Mouse (Mus musculus): Measurements from ENCODE around the gene Nfkbia. TPM values are rescaled to one million over a fixed set of nuclear protein-coding genes. Genes with fewer than 3 reads are reported as not detected.

Gene Nfkbia
- polyA plus RNA-seq, 1 experiment from 2014 or later: 63.9 TPM

DNA sequence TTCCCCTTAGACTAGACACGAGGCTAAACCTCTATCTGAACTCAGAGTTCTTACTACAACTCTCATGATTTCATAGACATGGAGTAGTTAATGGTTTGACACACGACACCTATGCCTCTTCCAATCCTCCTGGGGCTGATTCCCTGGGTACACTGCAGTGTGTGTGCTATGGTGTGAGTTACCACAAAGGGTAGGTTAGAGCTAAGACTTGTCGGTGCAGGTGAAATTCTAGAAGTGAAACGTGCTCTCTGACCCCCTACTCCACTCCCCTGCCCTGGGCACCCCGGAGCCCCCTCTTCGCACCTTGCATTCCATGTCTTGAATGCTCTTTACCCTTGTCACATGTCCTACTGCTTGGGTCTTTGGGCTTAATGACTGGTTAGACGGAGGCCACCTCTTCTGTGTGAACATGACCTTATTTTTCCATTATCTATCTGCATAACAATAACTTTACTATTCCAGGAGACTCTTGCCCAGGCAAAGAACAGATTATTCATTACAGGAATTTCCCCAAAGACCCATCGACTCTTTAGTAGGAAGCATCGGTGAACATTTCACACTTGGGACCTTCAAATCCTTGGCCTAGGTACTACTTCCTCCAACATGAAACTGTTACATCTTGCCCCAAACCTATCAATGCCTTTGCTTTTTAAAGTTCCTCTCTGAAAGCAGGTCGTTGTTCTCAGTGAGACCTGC, 8.2 kb downstream of the Nfkbia start:
- no peaks in the 10 kb centered on the region for H3K4me1 ChIP-seq (replicated peaks; ENCODE audit: control insufficient read depth, insufficient read depth, low read length)
- H3K4me3 ChIP-seq (replicated peaks; ENCODE audit: low read length): no peak overlapping the region
- H3K4me2 ChIP-seq (replicated peaks): no peak overlapping the region
- H3K27me3 ChIP-seq (ENCODE audit: control insufficient read depth, insufficient read depth, low read length): no peaks in the 10 kb centered on the region
- 73% methylated on average over 10 of the region's 10 CpGs for WGBS
- H3K9ac ChIP-seq: no peak overlapping the region
- peaks cover 16% of the 10 kb centered on the region for H3K36me3 ChIP-seq (replicated peaks; ENCODE audit: control insufficient read depth, insufficient read depth)
- no peak overlapping the region for H3K27ac ChIP-seq
- DNase-seq (ENCODE audit: low spot score) (no peak), ATAC-seq (ENCODE audit: low FRiP score) (no peak)
- no peaks in the 10 kb centered on the region for H3K9me3 ChIP-seq (ENCODE audit: control insufficient read depth, low read length)

- Histone ChIP-seq H3K4me2 (replicated peaks) (no peak overlapping the region), H3K4me1 (replicated peaks; ENCODE audit: control insufficient read depth, insufficient read depth, low read length) (no peaks in the 10 kb centered on the region), H3K36me3 (replicated peaks; ENCODE audit: control insufficient read depth, insufficient read depth) (peaks cover 10% of the 10 kb centered on the region), H3K27ac (no peak overlapping the region), H3K9me3 (ENCODE audit: control insufficient read depth, low read length) (no peaks in the 10 kb centered on the region), H3K9ac (no peak overlapping the region), H3K4me3 (replicated peaks; ENCODE audit: low read length) (no peak overlapping the region), H3K27me3 (ENCODE audit: control insufficient read depth, insufficient read depth, low read length) (no peaks in the 10 kb centered on the region)
- DNase-seq (ENCODE audit: low spot score) (no peak), ATAC-seq (ENCODE audit: low FRiP score) (no peak)
- 72% methylated on average over 5 of the region's 5 CpGs for WGBS
These were observed 8.9 kb downstream of the Nfkbia start for GRCm38 (mm10) chr12:55483591-55483990.

DNA sequence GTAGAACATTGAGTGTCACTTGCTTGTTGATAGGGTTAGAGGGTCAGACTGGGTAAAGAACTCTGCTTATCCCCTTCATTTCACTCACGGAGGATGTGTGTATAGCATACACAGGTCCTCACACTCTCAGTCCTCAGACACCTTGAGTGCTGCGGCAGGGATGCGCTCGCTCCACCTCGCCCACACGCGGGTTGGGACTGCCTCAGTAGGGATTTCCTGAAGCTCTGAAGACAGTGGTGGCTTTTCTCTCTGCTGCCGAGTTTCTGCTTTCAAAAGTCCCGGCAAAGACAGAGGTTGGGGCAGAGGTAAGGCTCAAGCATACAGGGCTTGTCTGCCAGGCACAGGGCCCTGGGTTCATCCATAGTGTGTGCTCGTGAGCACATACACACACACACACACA, 9.7 kb downstream of the Nfkbia start:
- no peak overlapping the region for H3K4me2 ChIP-seq (replicated peaks)
- peaks cover 1% of the 10 kb centered on the region; the same call in 1 of the 2 replicates for H3K36me3 ChIP-seq (replicated peaks; ENCODE audit: control insufficient read depth, insufficient read depth)
- H3K4me3 ChIP-seq (replicated peaks; ENCODE audit: low read length): no peak overlapping the region
- no peak overlapping the region for H3K9ac ChIP-seq
- H3K9me3 ChIP-seq (ENCODE audit: control insufficient read depth, low read length): no peaks in the 10 kb centered on the region
- no peak for ATAC-seq (ENCODE audit: low FRiP score)
- no peak overlapping the region for H3K27ac ChIP-seq
- no peak for DNase-seq (ENCODE audit: low spot score)
- H3K4me1 ChIP-seq (replicated peaks; ENCODE audit: control insufficient read depth, insufficient read depth, low read length): no peaks in the 10 kb centered on the region
- WGBS: 73% methylated on average over 10 of the region's 10 CpGs
- H3K27me3 ChIP-seq (ENCODE audit: control insufficient read depth, insufficient read depth, low read length): no peaks in the 10 kb centered on the region

DNA sequence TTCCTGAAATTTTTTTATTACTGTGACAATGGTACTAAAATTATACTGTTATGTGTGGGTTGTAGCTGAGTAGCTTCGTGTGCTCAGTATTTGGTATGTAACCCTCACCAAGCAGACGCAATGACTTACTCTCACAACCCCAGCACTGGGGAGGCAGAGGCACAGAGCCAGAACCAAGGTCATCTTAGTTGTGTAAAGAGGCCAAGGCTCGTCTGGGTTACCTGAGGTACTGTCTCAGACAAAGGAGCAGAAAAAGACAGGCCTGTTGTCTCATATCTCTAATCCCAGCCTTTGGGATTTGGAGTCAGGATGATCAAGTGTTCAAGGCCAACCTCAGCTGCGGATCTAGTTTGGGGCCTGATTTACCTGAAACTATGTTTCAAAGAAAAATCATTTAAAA, 10.7 kb downstream of the Nfkbia start:
- Histone ChIP-seq H3K4me1 (replicated peaks; ENCODE audit: control insufficient read depth, insufficient read depth, low read length) (no peaks in the 10 kb centered on the region), H3K4me3 (replicated peaks; ENCODE audit: low read length) (no peak overlapping the region), H3K27me3 (ENCODE audit: control insufficient read depth, insufficient read depth, low read length) (no peaks in the 10 kb centered on the region), H3K9me3 (ENCODE audit: control insufficient read depth, low read length) (no peaks in the 10 kb centered on the region), H3K36me3 (replicated peaks; ENCODE audit: control insufficient read depth, insufficient read depth) (no peaks in the 10 kb centered on the region; the same call in 1 of the 2 replicates), H3K27ac (no peak overlapping the region), H3K9ac (no peak overlapping the region), H3K4me2 (replicated peaks) (no peak overlapping the region)
- 91% methylated on average over 4 of the region's 4 CpGs for WGBS
- DNase-seq (ENCODE audit: low spot score) (no peak), ATAC-seq (ENCODE audit: low FRiP score) (no peak)

GRCm38 (mm10) chr12:55480471-55481153, 11.8 kb downstream of the Nfkbia start:
- H3K9ac ChIP-seq: no peak overlapping the region
- no peaks in the 10 kb centered on the region for H3K27me3 ChIP-seq (ENCODE audit: control insufficient read depth, insufficient read depth, low read length)

DNA sequence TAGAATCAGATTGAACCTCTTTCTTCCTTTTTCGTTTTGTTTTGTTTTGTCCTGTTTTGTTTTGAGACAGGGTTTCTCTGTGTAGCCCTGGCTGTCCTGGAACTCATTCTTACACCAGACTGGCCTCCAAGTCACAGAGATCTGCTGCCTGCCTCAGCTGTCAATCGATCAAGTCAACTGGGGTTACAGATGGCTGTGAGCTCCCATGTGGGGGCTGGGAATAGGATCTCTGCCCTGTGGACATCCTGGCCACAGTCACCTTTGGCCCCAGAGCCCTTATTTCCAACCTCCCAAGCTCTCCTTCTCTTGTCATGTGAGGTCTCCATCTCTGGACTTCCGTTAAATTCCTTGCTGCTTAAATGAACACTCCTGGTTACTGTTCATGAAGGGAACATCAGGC, 13.5 kb downstream of the Nfkbia start:
- Histone ChIP-seq H3K27me3 (ENCODE audit: control insufficient read depth, insufficient read depth, low read length) (no peaks in the 10 kb centered on the region), H3K27ac (no peak overlapping the region), H3K9ac (no peak overlapping the region), H3K4me2 (replicated peaks) (no peak overlapping the region), H3K36me3 (replicated peaks; ENCODE audit: control insufficient read depth, insufficient read depth) (no peaks in the 10 kb centered on the region), H3K4me3 (replicated peaks; ENCODE audit: low read length) (no peak overlapping the region), H3K9me3 (ENCODE audit: control insufficient read depth, low read length) (no peaks in the 10 kb centered on the region), H3K4me1 (replicated peaks; ENCODE audit: control insufficient read depth, insufficient read depth, low read length) (no peaks in the 10 kb centered on the region)
- ATAC-seq (ENCODE audit: low FRiP score) (no peak), DNase-seq (ENCODE audit: low spot score) (no peak)
- WGBS: 70% methylated on average over 3 of the region's 3 CpGs

More at GRCm38 (mm10) chr12:55480471-55481153, 11.8 kb downstream of the Nfkbia start:
- Histone ChIP-seq H3K9me3 (ENCODE audit: control insufficient read depth, low read length) (no peaks in the 10 kb centered on the region), H3K4me3 (replicated peaks; ENCODE audit: low read length) (no peak overlapping the region), H3K36me3 (replicated peaks; ENCODE audit: control insufficient read depth, insufficient read depth) (no peaks in the 10 kb centered on the region; the same call in 1 of the 2 replicates), H3K4me1 (replicated peaks; ENCODE audit: control insufficient read depth, insufficient read depth, low read length) (no peaks in the 10 kb centered on the region), H3K4me2 (replicated peaks) (no peak overlapping the region), H3K27ac (no peak overlapping the region)
- ATAC-seq (ENCODE audit: low FRiP score) (no peak), DNase-seq (ENCODE audit: low spot score) (no peak)
- 86% methylated on average over 2 of the region's 2 CpGs for WGBS

DNA sequence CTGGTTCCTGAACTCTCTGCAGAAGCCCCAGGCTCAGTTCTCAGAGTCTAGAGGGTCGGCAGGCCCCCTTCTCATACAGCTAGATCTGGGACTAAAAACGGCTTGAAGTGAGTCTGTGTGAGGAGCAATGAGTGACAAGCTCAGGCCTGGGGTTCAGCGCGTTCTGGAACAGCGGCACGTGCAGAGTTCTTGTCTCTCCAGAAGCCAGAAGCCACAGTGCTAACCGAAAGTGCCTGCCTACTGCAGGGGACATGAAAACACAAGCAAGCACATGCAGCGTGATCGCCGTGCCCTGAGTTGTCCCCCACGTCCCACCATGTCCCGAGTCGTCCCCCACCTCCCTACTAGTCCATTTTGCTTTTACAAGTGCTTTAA, 18.3 kb downstream of the Nfkbia start:
- DNase-seq (ENCODE audit: low spot score): no peak
- Histone ChIP-seq H3K4me1 (replicated peaks; ENCODE audit: control insufficient read depth, insufficient read depth, low read length) (no peaks in the 10 kb centered on the region), H3K9ac (no peak overlapping the region), H3K27ac (no peak overlapping the region), H3K4me2 (replicated peaks) (no peak overlapping the region), H3K36me3 (replicated peaks; ENCODE audit: control insufficient read depth, insufficient read depth) (no peaks in the 10 kb centered on the region), H3K27me3 (ENCODE audit: control insufficient read depth, insufficient read depth, low read length) (no peaks in the 10 kb centered on the region), H3K9me3 (ENCODE audit: control insufficient read depth, low read length) (no peaks in the 10 kb centered on the region), H3K4me3 (replicated peaks; ENCODE audit: low read length) (no peak overlapping the region)
- ATAC-seq (ENCODE audit: low FRiP score): no peak
- WGBS: 77% methylated on average over 13 of the region's 13 CpGs

- no peaks in the 10 kb centered on the region for H3K4me1 ChIP-seq (replicated peaks; ENCODE audit: control insufficient read depth, insufficient read depth, low read length)
- no peaks in the 10 kb centered on the region for H3K9me3 ChIP-seq (ENCODE audit: control insufficient read depth, low read length)
- H3K9ac ChIP-seq: no peak overlapping the region
- no peak for ATAC-seq (ENCODE audit: low FRiP score)
- 20% methylated on average over 8 of the region's 8 CpGs for WGBS
- H3K4me2 ChIP-seq (replicated peaks): no peak overlapping the region
- DNase-seq (ENCODE audit: low spot score): no peak
- H3K27ac ChIP-seq: no peak overlapping the region
- H3K4me3 ChIP-seq (replicated peaks; ENCODE audit: low read length): no peak overlapping the region
- no peaks in the 10 kb centered on the region for H3K27me3 ChIP-seq (ENCODE audit: control insufficient read depth, insufficient read depth, low read length)
- H3K36me3 ChIP-seq (replicated peaks; ENCODE audit: control insufficient read depth, insufficient read depth): no peaks in the 10 kb centered on the region
These were observed 18.9 kb downstream of the Nfkbia start for GRCm38 (mm10) chr12:55473250-55474208.

DNA sequence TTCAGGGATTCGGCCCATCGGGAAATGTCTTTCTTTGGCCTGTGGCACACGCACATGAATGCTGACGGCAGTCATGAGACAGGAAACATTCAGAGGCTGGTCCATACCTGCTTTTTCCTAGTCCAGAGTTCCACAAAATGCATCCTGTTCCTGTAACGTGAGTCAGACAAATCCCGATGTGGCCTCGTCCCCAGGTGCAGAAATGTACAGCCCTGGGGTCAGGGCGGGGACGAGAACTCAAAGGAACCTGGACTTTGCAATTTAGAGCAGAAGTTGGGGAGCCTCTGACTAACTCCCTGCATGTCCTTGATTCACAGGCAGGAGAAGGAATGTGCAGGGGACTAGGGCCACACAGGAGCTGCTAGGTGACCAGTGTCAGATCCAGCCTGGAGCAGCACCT, 21.1 kb downstream of the Nfkbia start:
- no peak overlapping the region for H3K27ac ChIP-seq
- H3K27me3 ChIP-seq (ENCODE audit: control insufficient read depth, insufficient read depth, low read length): no peaks in the 10 kb centered on the region

More for the DNA sequence above, 21.1 kb downstream of the Nfkbia start:
- no peaks in the 10 kb centered on the region for H3K36me3 ChIP-seq (replicated peaks; ENCODE audit: control insufficient read depth, insufficient read depth)
- no peak for ATAC-seq (ENCODE audit: low FRiP score)
- no peak for DNase-seq (ENCODE audit: low spot score)
- no peak overlapping the region for H3K4me2 ChIP-seq (replicated peaks)
- H3K4me1 ChIP-seq (replicated peaks; ENCODE audit: control insufficient read depth, insufficient read depth, low read length): no peaks in the 10 kb centered on the region
- no peaks in the 10 kb centered on the region for H3K9me3 ChIP-seq (ENCODE audit: control insufficient read depth, low read length)
- H3K4me3 ChIP-seq (replicated peaks; ENCODE audit: low read length): no peak overlapping the region
- H3K9ac ChIP-seq: no peak overlapping the region
- WGBS: 95% methylated on average over 9 of the region's 9 CpGs
